Mouse (Mus musculus) lung, embryonic 15.5 days (tissue): Measurements from ENCODE around the gene Hist1h2ah. TPM values are rescaled to one million over a fixed set of nuclear protein-coding genes. Genes with fewer than 3 reads are reported as not detected.
"Not testable (repeated sequence)": the region's sequence is repeated elsewhere in the genome, so short reads cannot be mapped to it uniquely, and the experiment has no call there.

Experiments used
- ATAC-seq: fragments of 200-750 bp; cut with Nextera tagmentation; 2 replicates; pipeline ENCODE4 v1.8.0; 2017; ENCODE audit warnings: moderate number of reproducible peaks, borderline replicate concordance; ENCODE audit not compliant: low FRiP score, low TSS enrichment; ENCODE audit errors: extremely low read depth
- H3K27ac ChIP-seq: fragments of 300-500 bp; sonication (generic); 2 replicates; pipeline ENCODE4 v1.5.1; 2015; ENCODE audit warnings: moderate library complexity, mild to moderate bottlenecking, inconsistent platforms
- H3K27me3 ChIP-seq: fragments of 300-500 bp; sonication (generic); 2 replicates; pipeline ENCODE4 v1.6.1; 2015; ENCODE audit warnings: inconsistent platforms
- H3K36me3 ChIP-seq: fragments of 300-500 bp; sonication (generic); 2 replicates; pipeline ENCODE4 v1.6.1; 2015; ENCODE audit warnings: inconsistent platforms
- H3K4me1 ChIP-seq: fragments of 300-500 bp; sonication (generic); 2 replicates; pipeline ENCODE4 v1.6.1; 2015; ENCODE audit warnings: inconsistent platforms
- H3K4me2 ChIP-seq: fragments of 300-500 bp; sonication (generic); 2 replicates; pipeline ENCODE4 v1.6.1; 2015; ENCODE audit warnings: inconsistent platforms, mild to moderate bottlenecking, moderate library complexity
- H3K4me3 ChIP-seq: fragments of 300-500 bp; sonication (generic); 2 replicates; pipeline ENCODE4 v1.5.1; 2015; ENCODE audit warnings: mild to moderate bottlenecking, inconsistent platforms
- H3K9ac ChIP-seq: fragments of 300-500 bp; sonication (generic); 2 replicates; pipeline ENCODE4 v1.6.1; 2015; ENCODE audit warnings: inconsistent platforms
- H3K9me3 ChIP-seq: fragments of 300-500 bp; sonication (generic); 2 replicates; pipeline ENCODE4 v1.6.1; 2016; ENCODE audit warnings: inconsistent platforms
- WGBS: fragments of 180-500 bp; shearing (Covaris S2); methylation state at CpG from one replicate; pipeline ENCODE4 v1.1.7; 2015; 5-methylcytosine and 5-hydroxymethylcytosine counted together
- polyA plus RNA-seq: library from polyadenylated mRNA; unstranded; fragments of >200 nt; fragmentation: Nextera tagmentation; extraction: Ambion mirVana; gene quantifications from 2 replicates; pipeline ENCODE4 v1.2.1, GENCODE M21; 2015

The Hist1h2ah gene
- polyA plus RNA-seq, 1 experiment from 2014 or later, result 8.1 TPM

DNA sequence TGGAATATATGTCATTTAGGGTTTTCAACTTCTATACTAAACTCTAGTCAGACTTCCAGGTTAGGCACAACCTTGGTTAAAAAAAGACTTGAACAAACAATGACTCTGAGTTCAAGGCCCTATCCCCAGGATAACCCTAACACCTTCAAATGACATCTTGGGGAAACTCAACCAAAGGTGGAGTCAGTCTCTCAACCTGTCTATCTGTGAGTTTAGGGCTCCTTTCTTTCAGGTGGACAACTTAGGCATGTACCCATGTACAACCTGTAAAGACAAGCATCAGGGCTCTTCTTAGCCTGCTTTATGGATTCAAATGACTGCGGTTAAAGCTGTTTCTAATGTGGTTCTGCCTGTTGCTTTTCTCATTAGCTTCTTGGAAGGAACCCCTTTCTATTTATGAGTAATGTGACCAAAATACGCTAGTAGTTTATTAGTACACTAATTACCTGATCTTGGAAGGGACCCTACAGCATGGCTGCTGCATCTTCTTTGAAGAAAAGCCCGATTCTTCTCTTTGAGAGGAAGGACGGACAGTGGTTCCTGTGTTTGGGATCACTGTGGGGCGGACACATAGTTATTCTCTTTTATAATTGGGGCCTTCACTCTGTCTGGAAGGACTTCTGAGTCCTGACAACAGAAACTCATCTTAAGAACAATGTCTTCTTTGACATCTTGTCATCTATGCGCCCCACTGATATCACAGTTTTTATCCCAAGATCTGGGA is 9.2 kb upstream of the Hist1h2ah start:
- Histone ChIP-seq H3K9ac (no peak overlapping the region), H3K27ac (peak overlapping the region; percentile 89), H3K4me3 (peak overlapping the region; percentile 39), H3K4me2 (peak overlapping the region; percentile 62), H3K27me3 (no peaks in the 10 kb centered on the region), H3K4me1 (peaks cover 20% of the 10 kb centered on the region), H3K36me3 (no peaks in the 10 kb centered on the region), H3K9me3 (no peaks in the 10 kb centered on the region)
- WGBS, result 90% methylated on average over 6 of the region's 6 CpGs
- ATAC-seq, result no peak

DNA sequence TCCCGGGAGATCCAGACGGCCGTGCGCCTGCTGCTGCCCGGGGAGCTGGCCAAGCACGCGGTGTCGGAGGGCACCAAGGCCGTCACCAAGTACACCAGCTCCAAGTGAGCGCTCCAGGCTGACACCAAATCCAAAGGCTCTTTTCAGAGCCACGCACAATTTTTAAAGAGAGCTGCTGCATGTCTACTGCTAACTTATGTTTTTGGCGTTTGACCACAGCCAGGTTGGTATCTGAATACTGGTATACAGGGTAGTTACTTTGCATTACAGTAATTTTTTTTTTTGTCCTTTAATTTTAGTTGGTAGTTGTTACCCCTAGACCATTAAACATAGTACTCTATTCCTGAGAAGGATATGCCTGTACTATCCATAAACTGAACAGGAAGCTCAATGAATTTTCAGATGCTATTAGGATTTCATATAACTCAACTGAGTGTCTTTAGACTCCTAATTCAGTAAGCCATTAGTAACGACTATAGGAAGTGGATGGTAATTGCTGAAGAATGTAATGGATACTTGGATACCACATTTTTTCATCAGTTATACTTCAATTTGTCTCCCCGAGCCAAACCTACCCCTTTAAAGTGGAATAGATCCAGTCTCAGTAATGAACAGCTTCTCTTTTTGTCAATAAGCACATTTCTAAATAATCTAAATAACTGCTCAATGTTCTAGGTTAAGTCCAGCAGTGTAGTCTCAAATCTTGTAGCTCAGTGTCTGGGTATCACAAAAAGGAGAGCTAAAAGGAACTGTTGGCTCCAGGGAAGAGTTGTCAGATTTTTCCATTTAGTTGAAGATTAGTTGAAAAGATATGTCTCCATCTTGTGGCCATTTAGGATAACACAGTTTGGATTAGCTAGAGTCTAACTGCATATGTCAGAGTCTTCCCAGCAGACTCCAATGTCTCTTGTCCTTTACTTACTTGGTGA is 8.4 kb upstream of the Hist1h2ah start:
- Histone ChIP-seq H3K27me3 (no peaks in the 10 kb centered on the region), H3K9ac (peak overlapping the region; percentile 43), H3K4me1 (peaks cover 20% of the 10 kb centered on the region), H3K36me3 (no peaks in the 10 kb centered on the region), H3K9me3 (no peaks in the 10 kb centered on the region), H3K4me2 (peak overlapping the region; percentile 62), H3K4me3 (peak overlapping the region; percentile 39), H3K27ac (peak overlapping the region; percentile 89)
- ATAC-seq, result peak; percentile 4; the same call in 1 of the 2 replicates
- 0% methylated on average over 14 of the region's 14 CpGs for WGBS

- Histone ChIP-seq H3K27ac (peak within 1 kb of the TSS; percentile 95), H3K4me1 (peaks cover 20% of the 10 kb centered on the region), H3K9ac (peak within 1 kb of the TSS; percentile 58), H3K4me3 (peak within 1 kb of the TSS; percentile 40), H3K4me2 (peak within 1 kb of the TSS; percentile 63)
- not testable (repeated sequence) for H3K36me3 ChIP-seq, H3K27me3 ChIP-seq, H3K9me3 ChIP-seq
- peak; percentile 93 for ATAC-seq
- WGBS, result under 1% methylated on average over 55 of the region's 80 CpGs
Measured at GRCm38 (mm10) chr13:22042568-22043502, 7.5 kb upstream of the Hist1h2ah start, which contains the start of the genes Hist1h2ag and Hist1h2bj. Gene Hist1h2ag, minus strand, starts transcription at chr13:22042944. Gene Hist1h2bj, plus strand, starts transcription at chr13:22043214.

DNA sequence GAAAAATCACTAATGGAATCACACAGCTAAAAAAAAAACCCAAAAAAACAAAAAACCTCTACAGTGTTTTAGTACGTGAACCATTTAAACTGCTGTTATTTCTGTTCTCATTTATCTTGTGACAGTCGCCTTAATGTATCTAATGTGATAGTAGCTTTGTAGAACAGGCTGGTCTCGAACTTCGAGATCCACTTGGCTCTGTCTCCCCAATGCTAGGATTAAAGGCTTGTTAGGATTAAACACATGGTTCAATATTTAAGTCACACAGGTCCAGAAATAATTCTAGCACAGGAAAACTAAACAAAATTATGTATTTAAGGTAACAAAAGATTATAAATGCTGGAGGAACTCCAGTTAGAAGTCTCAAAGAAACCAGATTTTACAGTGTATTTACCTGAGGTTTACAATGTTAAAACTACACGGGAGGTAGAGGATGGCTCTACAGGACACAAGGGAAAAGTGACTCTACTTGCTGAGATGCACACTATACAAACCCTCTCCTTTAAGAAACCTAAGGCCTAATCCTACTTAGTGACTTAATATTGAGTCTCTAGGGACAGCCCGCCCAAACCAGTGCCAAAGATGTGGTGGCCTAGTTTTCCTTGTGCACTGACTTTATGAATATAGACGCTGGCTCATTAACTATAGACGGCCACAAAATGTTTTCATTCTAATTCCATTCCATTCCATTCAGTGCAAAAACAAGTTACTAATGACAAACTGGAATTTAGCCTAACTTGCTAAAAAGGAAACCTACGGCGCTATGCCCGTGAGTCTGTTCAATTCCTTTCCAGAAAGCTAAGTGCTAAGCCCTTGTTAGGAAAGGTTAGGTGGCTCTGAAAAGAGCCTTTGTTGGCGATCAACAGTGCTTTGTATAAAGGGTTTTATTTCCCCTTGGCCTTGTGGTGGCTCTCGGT is 6.5 kb upstream of the Hist1h2ah start:
- Histone ChIP-seq H3K27ac (peak overlapping the region; percentile 95), H3K4me3 (peak overlapping the region; percentile 40), H3K9me3 (no peaks in the 10 kb centered on the region), H3K4me1 (peaks cover 26% of the 10 kb centered on the region), H3K36me3 (no peaks in the 10 kb centered on the region), H3K4me2 (peak overlapping the region; percentile 63), H3K27me3 (no peaks in the 10 kb centered on the region), H3K9ac (peak overlapping the region; percentile 58)
- ATAC-seq, result no peak
- WGBS, result under 1% methylated on average over 13 of the region's 13 CpGs

- H3K4me3 ChIP-seq, result peak within 1 kb of the TSS; percentile 41
- H3K27me3 ChIP-seq, H3K9me3 ChIP-seq, H3K36me3 ChIP-seq: not testable (repeated sequence)
- peak within 1 kb of the TSS; percentile 63 for H3K4me2 ChIP-seq
- ATAC-seq, result peak; percentile 68
- peak within 1 kb of the TSS; percentile 95 for H3K27ac ChIP-seq
- H3K4me1 ChIP-seq, result peaks cover 34% of the 10 kb centered on the region
- WGBS, result under 1% methylated on average over 27 of the region's 27 CpGs
- H3K9ac ChIP-seq, result peak within 1 kb of the TSS; percentile 58
Measured at GRCm38 (mm10) chr13:22041142-22041536, 5.8 kb upstream of the Hist1h2ah start, which contains the start of gene Hist1h4i. Gene Hist1h4i, minus strand, starts transcription at chr13:22041362.

- peak overlapping the region; percentile 95 for H3K27ac ChIP-seq
- H3K4me2 ChIP-seq, result peak overlapping the region; percentile 63
- peak overlapping the region; percentile 41 for H3K4me3 ChIP-seq
- WGBS, result 1% methylated on average over 24 of the region's 24 CpGs
- peaks cover 35% of the 10 kb centered on the region for H3K4me1 ChIP-seq
- no peak; the same call in 1 of the 2 replicates for ATAC-seq
- no peaks in the 10 kb centered on the region for H3K27me3 ChIP-seq
- no peaks in the 10 kb centered on the region for H3K9me3 ChIP-seq
- H3K36me3 ChIP-seq, result no peaks in the 10 kb centered on the region
- H3K9ac ChIP-seq, result peak overlapping the region; percentile 51
Measured at GRCm38 (mm10) chr13:22040464-22041141, 5.2 kb upstream of the Hist1h2ah start.

GRCm38 (mm10) chr13:22039951-22040463 is 4.6 kb upstream of the Hist1h2ah start:
- H3K4me1 ChIP-seq, result peaks cover 35% of the 10 kb centered on the region
- H3K27me3 ChIP-seq, result no peaks in the 10 kb centered on the region
- no peaks in the 10 kb centered on the region for H3K36me3 ChIP-seq
- 2% methylated on average over 2 of the region's 2 CpGs for WGBS
- peak overlapping the region; percentile 41 for H3K4me3 ChIP-seq
- H3K9me3 ChIP-seq, result no peaks in the 10 kb centered on the region
- H3K27ac ChIP-seq, result peak overlapping the region; percentile 95
- H3K9ac ChIP-seq, result peak overlapping the region; percentile 51
- peak overlapping the region; percentile 63 for H3K4me2 ChIP-seq
- ATAC-seq, result no peak

- Histone ChIP-seq H3K4me1 (peaks cover 30% of the 10 kb centered on the region), H3K9me3 (no peaks in the 10 kb centered on the region), H3K9ac (no peak overlapping the region), H3K27ac (peak overlapping the region; percentile 95), H3K4me3 (no peak overlapping the region), H3K36me3 (no peaks in the 10 kb centered on the region), H3K27me3 (no peaks in the 10 kb centered on the region), H3K4me2 (peak overlapping the region; percentile 63; the same call in 1 of the 2 replicates)
- 53% methylated on average over 5 of the region's 5 CpGs for WGBS
- no peak for ATAC-seq
Measured at GRCm38 (mm10) chr13:22039364-22039763, 4.0 kb upstream of the Hist1h2ah start.

DNA sequence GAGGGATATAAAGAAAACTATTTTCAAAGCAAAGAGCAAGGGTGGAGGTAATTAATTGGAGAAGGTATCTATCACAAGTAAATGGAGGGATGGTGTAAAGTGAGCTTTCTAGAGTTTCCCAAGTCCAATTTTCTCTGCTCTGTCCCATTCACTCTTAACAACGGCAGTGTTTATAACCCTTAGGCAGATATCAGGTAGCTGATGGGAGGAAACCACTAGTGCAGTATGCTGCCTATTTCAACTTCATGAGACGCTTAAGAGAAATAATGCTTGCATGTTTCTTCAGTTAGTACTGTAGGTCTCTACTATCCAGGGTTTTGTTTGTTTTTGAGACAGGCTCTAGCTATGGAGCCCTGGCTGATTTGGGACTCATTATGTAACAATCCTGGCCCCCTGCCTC is 2.0 kb upstream of the Hist1h2ah start:
- Histone ChIP-seq H3K36me3 (no peaks in the 10 kb centered on the region), H3K27ac (peak overlapping the region; percentile 93; the same call in 1 of the 2 replicates), H3K9ac (no peak overlapping the region), H3K9me3 (no peaks in the 10 kb centered on the region), H3K27me3 (no peaks in the 10 kb centered on the region), H3K4me2 (no peak overlapping the region), H3K4me1 (peaks cover 35% of the 10 kb centered on the region), H3K4me3 (no peak overlapping the region)
- WGBS, result 50% methylated on average over 2 of the region's 2 CpGs
- no peak for ATAC-seq

- H3K9me3 ChIP-seq, result no peaks in the 10 kb centered on the region
- ATAC-seq, result no peak
- H3K4me1 ChIP-seq, result peaks cover 31% of the 10 kb centered on the region
- no peaks in the 10 kb centered on the region for H3K36me3 ChIP-seq
- H3K9ac ChIP-seq, result peak overlapping the region; percentile 61
- no peaks in the 10 kb centered on the region for H3K27me3 ChIP-seq
- H3K4me2 ChIP-seq, result peak overlapping the region; percentile 73
- WGBS, result 41% methylated on average over 3 of the region's 3 CpGs
- H3K4me3 ChIP-seq, result peak overlapping the region; percentile 45
- peak overlapping the region; percentile 93 for H3K27ac ChIP-seq
Measured at GRCm38 (mm10) chr13:22036986-22037385, 1.6 kb upstream of the Hist1h2ah start.
